Mouse (Mus musculus) intestine, postnatal 0 days (tissue): ENCODE results near the gene Adam33. TPM values are rescaled to one million over a fixed set of nuclear protein-coding genes. Genes with fewer than 3 reads are reported as not detected.
A peak's percentile ranks its signal among the peaks of the same experiment; 100 is the strongest.

Source experiments
- ATAC-seq: fragments of 200-750 bp; cut with Nextera tagmentation; 2 replicates; pipeline ENCODE4 v1.8.0; 2017; ENCODE audit warnings: mild to moderate bottlenecking, moderate TSS enrichment, moderate library complexity
- H3K27ac ChIP-seq: fragments of 300-500 bp; sonication (generic); 2 replicates; pipeline ENCODE4 v1.5.1; 2014; ENCODE audit warnings: mild to moderate bottlenecking, low read depth, low read length, moderate library complexity
- H3K27me3 ChIP-seq: fragments of 300-500 bp; sonication (generic); replicated peaks from 2 replicates; pipeline ENCODE4 v1.6.1; 2014; ENCODE audit warnings: low read length, mixed read lengths; ENCODE audit not compliant: control insufficient read depth, insufficient read depth
- H3K36me3 ChIP-seq: fragments of 300-500 bp; sonication (generic); 2 replicates; pipeline ENCODE4 v1.6.1; 2014; ENCODE audit warnings: mild to moderate bottlenecking, moderate library complexity; ENCODE audit not compliant: control insufficient read depth, insufficient read depth
- H3K4me1 ChIP-seq: fragments of 300-500 bp; sonication (generic); replicated peaks from 2 replicates; pipeline ENCODE4 v1.6.1; 2014; ENCODE audit warnings: antibody characterized with exemption, low read length, mixed read lengths; ENCODE audit not compliant: control insufficient read depth, insufficient read depth
- H3K4me2 ChIP-seq: fragments of 300-500 bp; sonication (generic); replicated peaks from 2 replicates; pipeline ENCODE4 v1.6.1; 2014; ENCODE audit warnings: low read depth, mild to moderate bottlenecking, moderate library complexity
- H3K4me3 ChIP-seq: fragments of 300-500 bp; sonication (generic); 2 replicates; pipeline ENCODE4 v1.5.1; 2014; ENCODE audit warnings: low read depth, low read length
- H3K9ac ChIP-seq: fragments of 300-500 bp; sonication (generic); 2 replicates; pipeline ENCODE4 v1.6.1; 2014; ENCODE audit warnings: mild to moderate bottlenecking, low read depth, low read length
- H3K9me3 ChIP-seq: fragments of 300-500 bp; sonication (generic); 2 replicates; pipeline ENCODE4 v1.6.1; 2016; ENCODE audit warnings: mixed run types; ENCODE audit not compliant: control insufficient read depth
- CTCF ChIP-seq: sonication (generic); IDR thresholded peaks from 2 replicates; pipeline ENCODE4 v1.5.1; 2016; ENCODE audit warnings: low read depth, mild to moderate bottlenecking, control low read depth, antibody characterized with exemption, moderate library complexity
- WGBS: fragments of 180-500 bp; shearing (Covaris S2); extraction: QIAGEN DNeasy Blood & Tissue Kit; methylation state at CpG from one replicate; pipeline ENCODE4 v1.1.7; 2014; 5-methylcytosine and 5-hydroxymethylcytosine counted together
- polyA plus RNA-seq: library from polyadenylated mRNA; unstranded; fragments of >200 nt; fragmentation: Nextera tagmentation; extraction: Ambion mirVana; gene quantifications from 2 replicates; pipeline ENCODE4 v1.2.1, GENCODE M21; 2015

Gene Adam33
- polyA plus RNA-seq, 1 experiment from 2014 or later = 2.7 TPM

GRCm38 (mm10) chr2:131060784-131061183 is 2.8 kb downstream of the Adam33 start:
- H3K27me3 ChIP-seq = peaks cover 12% of the 10 kb centered on the region
- H3K4me2 ChIP-seq = no peak overlapping the region
- no peak overlapping the region for H3K9ac ChIP-seq
- H3K36me3 ChIP-seq = no peaks in the 10 kb centered on the region
- no peak for TF ChIP-seq CTCF
- H3K27ac ChIP-seq = no peak overlapping the region
- WGBS = 74% methylated on average over 6 of the region's 6 CpGs
- H3K4me3 ChIP-seq = no peak overlapping the region
- ATAC-seq = no peak
- no peaks in the 10 kb centered on the region for H3K9me3 ChIP-seq
- H3K4me1 ChIP-seq = no peaks in the 10 kb centered on the region

GRCm38 (mm10) chr2:131059781-131060540 is 3.7 kb downstream of the Adam33 start:
- TF ChIP-seq CTCF = no peak
- H3K4me3 ChIP-seq = no peak overlapping the region
- no peak overlapping the region for H3K4me2 ChIP-seq
- H3K27ac ChIP-seq = no peak overlapping the region
- H3K27me3 ChIP-seq = peaks cover 20% of the 10 kb centered on the region
- H3K9me3 ChIP-seq = no peaks in the 10 kb centered on the region
- no peak overlapping the region for H3K9ac ChIP-seq
- no peaks in the 10 kb centered on the region for H3K36me3 ChIP-seq
- no peaks in the 10 kb centered on the region for H3K4me1 ChIP-seq
- no peak for ATAC-seq
- WGBS = 78% methylated on average over 9 of the region's 9 CpGs

GRCm38 (mm10) chr2:131059377-131059776 is 4.2 kb downstream of the Adam33 start:
- TF ChIP-seq CTCF = no peak
- Histone ChIP-seq H3K4me2 (no peak overlapping the region), H3K4me1 (no peaks in the 10 kb centered on the region), H3K27me3 (peaks cover 23% of the 10 kb centered on the region), H3K9ac (no peak overlapping the region), H3K9me3 (no peaks in the 10 kb centered on the region), H3K36me3 (no peaks in the 10 kb centered on the region), H3K27ac (no peak overlapping the region), H3K4me3 (no peak overlapping the region)
- 39% methylated on average over 1 of the region's 1 CpGs for WGBS
- no peak for ATAC-seq

- no peak for ATAC-seq
- Histone ChIP-seq H3K4me3 (no peak overlapping the region), H3K4me1 (no peaks in the 10 kb centered on the region), H3K9me3 (no peaks in the 10 kb centered on the region), H3K4me2 (no peak overlapping the region), H3K36me3 (no peaks in the 10 kb centered on the region), H3K9ac (no peak overlapping the region), H3K27me3 (peaks cover 29% of the 10 kb centered on the region), H3K27ac (no peak overlapping the region)
- no peak for TF ChIP-seq CTCF
- 92% methylated on average over 8 of the region's 8 CpGs for WGBS
Measured at GRCm38 (mm10) chr2:131058672-131059071, 4.9 kb downstream of the Adam33 start.

GRCm38 (mm10) chr2:131056191-131056590 is 7.4 kb downstream of the Adam33 start:
- Histone ChIP-seq H3K4me2 (peak overlapping the region; percentile 35; the same call in 1 of the 2 replicates), H3K9ac (no peak overlapping the region), H3K9me3 (no peaks in the 10 kb centered on the region), H3K36me3 (no peaks in the 10 kb centered on the region), H3K4me3 (no peak overlapping the region), H3K27ac (no peak overlapping the region), H3K4me1 (no peaks in the 10 kb centered on the region), H3K27me3 (peaks cover 36% of the 10 kb centered on the region)
- peak; percentile 82 for TF ChIP-seq CTCF
- 4% methylated on average over 10 of the region's 10 CpGs for WGBS
- 0 out of 2 replicates have a peak, but pooled peaks have one; percentile 23 for ATAC-seq

GRCm38 (mm10) chr2:131055631-131056030 is 8.0 kb downstream of the Adam33 start:
- H3K4me2 ChIP-seq = peak overlapping the region; percentile 35; the same call in 1 of the 2 replicates
- no peaks in the 10 kb centered on the region for H3K9me3 ChIP-seq
- no peak for ATAC-seq
- no peak overlapping the region for H3K27ac ChIP-seq
- peak; percentile 84 for TF ChIP-seq CTCF
- H3K4me3 ChIP-seq = no peak overlapping the region
- no peak overlapping the region for H3K9ac ChIP-seq
- no peaks in the 10 kb centered on the region for H3K4me1 ChIP-seq
- WGBS = 12% methylated on average over 10 of the region's 10 CpGs
- H3K27me3 ChIP-seq = peaks cover 36% of the 10 kb centered on the region
- H3K36me3 ChIP-seq = no peaks in the 10 kb centered on the region
